Mouse (Mus musculus) limb, embryonic 14.5 days (tissue): ENCODE data around the gene Gm5168. TPM values are rescaled to one million over a fixed set of nuclear protein-coding genes. Genes with fewer than 3 reads are reported as not detected.
"Not testable (repeated sequence)": the region's sequence is repeated elsewhere in the genome, so short reads cannot be mapped to it uniquely, and the experiment has no call there.

Source experiments
- ATAC-seq: fragments of 200-750 bp; cut with Nextera tagmentation; 2 replicates; pipeline ENCODE4 v1.8.0; 2017; ENCODE audit warnings: low read depth, moderate number of reproducible peaks, moderate TSS enrichment; ENCODE audit not compliant: low FRiP score
- DNase-seq: peaks from one replicate; pipeline ENCODE4 v3.0.0-alpha.2; 2015; ENCODE audit warnings: low spot score
- H3K27ac ChIP-seq: fragments of 300-500 bp; sonication (generic); replicated peaks from 2 replicates; pipeline ENCODE4 v1.5.1; 2014; ENCODE audit warnings: low read depth, mild to moderate bottlenecking, low read length, moderate library complexity, mixed read lengths
- H3K27me3 ChIP-seq: fragments of 300-500 bp; sonication (generic); 2 replicates; pipeline ENCODE4 v1.6.1; 2014; ENCODE audit warnings: low read length, mixed read lengths; ENCODE audit not compliant: control insufficient read depth, insufficient read depth
- H3K36me3 ChIP-seq: fragments of 300-500 bp; sonication (generic); 2 replicates; pipeline ENCODE4 v1.6.1; 2014; ENCODE audit warnings: mild to moderate bottlenecking, low read length, moderate library complexity, mixed read lengths; ENCODE audit not compliant: control insufficient read depth, insufficient read depth
- H3K4me1 ChIP-seq: fragments of 300-500 bp; sonication (generic); 2 replicates; pipeline ENCODE4 v1.6.1; 2014; ENCODE audit warnings: antibody characterized with exemption, low read length, mixed read lengths; ENCODE audit not compliant: control insufficient read depth, insufficient read depth
- H3K4me2 ChIP-seq: fragments of 300-500 bp; sonication (generic); replicated peaks from 2 replicates; pipeline ENCODE4 v1.6.1; 2014; ENCODE audit warnings: low read depth, mild to moderate bottlenecking, low read length, moderate library complexity; ENCODE audit not compliant: severe bottlenecking
- H3K4me3 ChIP-seq: fragments of 300-500 bp; sonication (generic); replicated peaks from 2 replicates; pipeline ENCODE4 v1.5.1; 2014; ENCODE audit warnings: low read length
- H3K9ac ChIP-seq: fragments of 300-500 bp; sonication (generic); 2 replicates; pipeline ENCODE4 v1.6.1; 2014; ENCODE audit warnings: mild to moderate bottlenecking, low read depth, low read length, moderate library complexity; ENCODE audit not compliant: severe bottlenecking
- H3K9me3 ChIP-seq: fragments of 300-500 bp; sonication (generic); 2 replicates; pipeline ENCODE4 v1.6.1; 2016; ENCODE audit warnings: low read length; ENCODE audit not compliant: control insufficient read depth
- WGBS: fragments of 180-500 bp; shearing (Covaris S2); extraction: QIAGEN DNeasy Blood & Tissue Kit; methylation state at CpG from one replicate; pipeline ENCODE4 v1.1.7; 2014; 5-methylcytosine and 5-hydroxymethylcytosine counted together
- polyA plus RNA-seq, 2 experiments: library from polyadenylated mRNA; depleted of rRNA in 1 of 2; stranded (reverse) in 1 of 2; unstranded in 1 of 2; fragments of >200 nt; fragmentation: Nextera tagmentation in 1 of 2; extraction: Ambion mirVana in 1 of 2; gene quantifications; 2 replicates each; pipeline versions ENCODE4 v1.2.1 to v1.2.3; 2012 to 2014

Gene Gm5168
- not detected in 2 replicates for polyA plus RNA-seq (2012; rRNA removed)
- not detected in 2 replicates for polyA plus RNA-seq (2014; fragmentation: Nextera tagmentation; extraction: Ambion mirVana)

GRCm38 (mm10) chrX:26050941-26051340 is at the start of gene Gm5168:
TSS of gene Gm5168 (minus strand) at chrX:26051041.
- not testable (repeated sequence) for H3K4me2 ChIP-seq, H3K9me3 ChIP-seq, H3K27me3 ChIP-seq, H3K4me1 ChIP-seq, H3K4me3 ChIP-seq, DNase-seq, H3K27ac ChIP-seq, ATAC-seq, H3K9ac ChIP-seq, H3K36me3 ChIP-seq
- no CpG with 5 or more reads among the region's 3 CpGs for WGBS

Other genes starting within 250 kb of the Gm5168 start
- gene Gm2012, start 180.3 kb upstream of the Gm5168 start, polyA plus RNA-seq (2012; rRNA removed) = not detected in 2 replicates
- gene Gm2012, start 180.3 kb upstream of the Gm5168 start, polyA plus RNA-seq (2014; fragmentation: Nextera tagmentation; extraction: Ambion mirVana) = not detected in 2 replicates